29 mouse cellular contexts compared by ENCODE assay signal in genomic region chr5:135971876-135972275, GRCm38 (mm10). TPM values are rescaled to one million over a fixed set of nuclear protein-coding genes. Genes with fewer than 3 reads are reported as not detected.
DNase-seq lines count a peak whose midpoint lies in the region; ATAC-seq and TF ChIP-seq lines count a peak whose summit lies in the region.
"Had no signal": no experiment of that assay in that cellular context is flagged by ENCODE, and none has a peak within 500 bp of the region (broad histone marks: within the 10 kb centered on the region; RNA-seq: fewer than 3 reads in every experiment).

No protein-coding gene starts in this region.

- H3K27me3 ChIP-seq in E14TG2a.4 (ENCODE audit: insufficient read depth, low read length) = no peaks in the 10 kb centered on the region
- H3K27me3 ChIP-seq: embryonic facial prominence, embryonic 12.5 days; forebrain, embryonic 12.5 days; Patski had no signal

- peaks cover 70% of the 10 kb centered on the region for H3K4me1 ChIP-seq in E14TG2a.4 (replicated peaks; ENCODE audit: low read depth, low read length)
- H3K4me1 ChIP-seq: forebrain, embryonic 12.5 days had no signal

- no peak for ATAC-seq in erythroblast, adult 5-6 weeks (replicated peaks; ENCODE audit: low FRiP score, poor library complexity, severe bottlenecking)
- no peak for ATAC-seq in cerebellum, adult (ENCODE audit: insufficient number of reproducible peaks, low FRiP score, low TSS enrichment)
- ATAC-seq: activated CD4-positive, CD25-positive, alpha-beta regulatory T cell, adult 4 months; CD4-positive, CD25-positive, alpha-beta regulatory T cell, adult 4 months; forebrain, embryonic 14.5 days; forebrain, embryonic 16.5 days; Patski had no signal

- DNase-seq in ES-CJ7 (ENCODE audit: low read depth, low spot score) (peak; percentile 59), R1 (ENCODE audit: low read depth, low spot score) (peak; percentile 61)
- DNase-seq in urinary bladder, postnatal 4 days (ENCODE audit: low spot score in 2 of 2) = no peak
- no peak for DNase-seq in layer of hippocampus, adult 2 months (ENCODE audit: low spot score in 2 of 2)
- DNase-seq: adrenal gland, adult 8-10 months; adrenal gland, postnatal 14 days; adrenal gland, postnatal 36 days; B cell, adult 2 months; cerebellum, adult 11 months; cerebellum, adult 18-20 months; cerebellum, adult 9-10 months; cerebellum, postnatal 10 days; cerebellum, postnatal 25 days had no signal

- no peaks in the 10 kb centered on the region for H3K36me3 ChIP-seq in E14TG2a.4 (ENCODE audit: insufficient read depth, low read length)
- H3K36me3 ChIP-seq: embryonic facial prominence, embryonic 10.5 days; embryonic facial prominence, embryonic 12.5 days; forebrain, embryonic 10.5 days; forebrain, embryonic 12.5 days; G1E had no signal

- 0 out of 2 replicates have a peak, but pooled peaks cover 5% of the 10 kb centered on the region for H3K9me3 ChIP-seq in E14TG2a.4 (ENCODE audit: low read length)
- H3K9me3 ChIP-seq: embryonic facial prominence, embryonic 10.5 days; embryonic facial prominence, embryonic 12.5 days; forebrain, embryonic 10.5 days; forebrain, embryonic 12.5 days; G1E had no signal

- no peak overlapping the region for H3K27ac ChIP-seq in layer of hippocampus, adult 2 months
- H3K27ac ChIP-seq: embryonic facial prominence, embryonic 10.5 days; embryonic facial prominence, embryonic 12.5 days; forebrain, embryonic 10.5 days; forebrain, embryonic 12.5 days had no signal

- no peak for TF ChIP-seq CTCF in E14TG2a.4 (conservative IDR thresholded peaks at IDR 0.05; ENCODE audit: low read length)
- no peak for TF ChIP-seq CTCF in layer of hippocampus, adult 2 months (conservative IDR thresholded peaks at IDR 0.05)

- peak overlapping the region; percentile 61; the same call in 1 of the 2 replicates for H3K4me3 ChIP-seq in E14TG2a.4 (replicated peaks; ENCODE audit: low read length)
- no peak overlapping the region for H3K4me3 ChIP-seq in layer of hippocampus, adult 2 months
- H3K4me3 ChIP-seq: embryonic facial prominence, embryonic 10.5 days; embryonic facial prominence, embryonic 12.5 days; erythroblast, embryonic 14.5 days; forebrain, embryonic 10.5 days; forebrain, embryonic 12.5 days had no signal

RNA-seq across cellular contexts. Expression of gene Ssc4d, which starts 2.5 kb away (rescaled TPM):
- 1 to 10 TPM; 1.4 to 1.9 TPM for total RNA-seq in layer of hippocampus, adult 2 months (2021)
- total RNA-seq in erythroblast, adult 5-6 weeks (2015; ENCODE audit: low replicate concordance) = 6.0 and 6.3 TPM in 2 replicates
- total RNA-seq in erythroblast, adult 5-6 weeks (2017; ENCODE audit: low replicate concordance) = 0.56 TPM in 1 of 2 replicates, not detected in the other

RNA-seq across cellular contexts. Expression of gene Zp3, which starts 8.0 kb away (rescaled TPM):
- not detected for total RNA-seq in layer of hippocampus, adult 2 months (2021)
- not detected in 2 replicates for total RNA-seq in erythroblast, adult 5-6 weeks (2015; ENCODE audit: low replicate concordance)
- not detected in 2 replicates for total RNA-seq in erythroblast, adult 5-6 weeks (2017; ENCODE audit: low replicate concordance)
- total RNA-seq: adrenal gland, adult 18-20 months; adrenal gland, adult 8-10 months; adrenal gland, postnatal 14 days; adrenal gland, postnatal 36 days; G1E; gastrocnemius, adult 18-20 months had no signal

RNA-seq across cellular contexts. Expression of gene Dtx2, which starts 22.7 kb away (rescaled TPM):
- total RNA-seq in layer of hippocampus, adult 2 months (2021) = 1 to 10 TPM; 8.0 to 8.3 TPM
- 3.8 and 22.1 TPM in 2 replicates for total RNA-seq in erythroblast, adult 5-6 weeks (2015; ENCODE audit: low replicate concordance)
- total RNA-seq in erythroblast, adult 5-6 weeks (2017; ENCODE audit: low replicate concordance) = 2.3 TPM in 1 of 2 replicates, not detected in the other

RNA-seq across cellular contexts. Expression of gene Ywhag, which starts 37.5 kb away (rescaled TPM):
- total RNA-seq in layer of hippocampus, adult 2 months (2021) = 1,000 to 10,000 TPM; 1,218 to 1,292 TPM
- total RNA-seq in erythroblast, adult 5-6 weeks (2015; ENCODE audit: low replicate concordance) = 14.8 and 40.5 TPM in 2 replicates
- 17.3 and 17.9 TPM in 2 replicates for total RNA-seq in erythroblast, adult 5-6 weeks (2017; ENCODE audit: low replicate concordance)

Comparison
In these comparisons a context has a peak if more than half of its experiments do, and no peak if none do; other contexts are left out.
1. DNase-seq: peak in ES-CJ7 (single experiment) and R1 (single experiment); none in urinary bladder, postnatal 4 days (0 of 2) and layer of hippocampus, adult 2 months (0 of 2).